Mouse (Mus musculus): Measurements from ENCODE around the gene Hypm. TPM values are rescaled to one million over a fixed set of nuclear protein-coding genes. Genes with fewer than 3 reads are reported as not detected.

Gene Hypm
- total RNA-seq (2023) = not detected in 2 replicates

GRCm38 (mm10) chrX:9846628-9847027 lies at the start of gene Hypm:
TSS of gene Hypm (plus strand) at chrX:9846928.

GRCm38 (mm10) chrX:9849403-9849802 lies 2.7 kb downstream of the Hypm start, which contains the start of gene H2al3:
TSS of gene H2al3 (plus strand) at chrX:9849703.

GRCm38 (mm10) chrX:9885322-9885721 lies 38.6 kb downstream of the Hypm start, which contains the start of gene Sytl5:
TSS of gene Sytl5 (plus strand) at chrX:9885622.

Other genes starting within 250 kb of the Hypm start
- gene Dynlt3, start 183.9 kb upstream of the Hypm start, total RNA-seq (2023) = 20.2 and 20.6 TPM in 2 replicates
- gene H2al3, start 2.8 kb downstream of the Hypm start, total RNA-seq (2023) = not detected in 2 replicates
- not detected in 2 replicates for gene Sytl5, start 38.7 kb downstream of the Hypm start, total RNA-seq (2023)